Mouse (Mus musculus): Measurements from ENCODE around the gene Olfr97. TPM values are rescaled to one million over a fixed set of nuclear protein-coding genes. Genes with fewer than 3 reads are reported as not detected.
A peak's percentile ranks its signal among the peaks of the same experiment; 100 is the strongest.
"Not testable (repeated sequence)": the region's sequence is repeated elsewhere in the genome, so short reads cannot be mapped to it uniquely, and the experiment has no call there.

Gene Olfr97
- polyA plus RNA-seq (2016; fragmentation: Nextera tagmentation; extraction: Ambion mirVana) = not detected in 2 replicates

GRCm38 (mm10) chr17:37237230-37237629, at the start of gene Olfr97:
Olfr97 (minus strand) TSS chr17:37237330.
- not testable (repeated sequence) for H3K4me3 ChIP-seq (replicated peaks); ATAC-seq (ENCODE audit: low FRiP score); H3K4me1 ChIP-seq; H3K9me3 ChIP-seq; H3K27ac ChIP-seq; H3K4me2 ChIP-seq; H3K36me3 ChIP-seq (replicated peaks); H3K9ac ChIP-seq; H3K27me3 ChIP-seq
- 88% methylated on average over 2 of the region's 2 CpGs for WGBS

- H3K9me3 ChIP-seq = no peaks in the 10 kb centered on the region
- 81% methylated on average over 1 of the region's 1 CpGs for WGBS
- no peak within 1 kb of the TSS for H3K4me2 ChIP-seq
- H3K4me1 ChIP-seq = no peaks in the 10 kb centered on the region
- H3K27ac ChIP-seq = no peak within 1 kb of the TSS
- no peak for ATAC-seq (ENCODE audit: low FRiP score)
- no peak within 1 kb of the TSS for H3K9ac ChIP-seq
- no peaks in the 10 kb centered on the region for H3K27me3 ChIP-seq
- no peak within 1 kb of the TSS for H3K4me3 ChIP-seq (replicated peaks)
- H3K36me3 ChIP-seq (replicated peaks) = no peaks in the 10 kb centered on the region
Observed at GRCm38 (mm10) chr17:37283360-37283759, 46.2 kb upstream of the Olfr97 start, which contains the start of gene Olfr99. Olfr99 (minus strand) TSS chr17:37283460.

GRCm38 (mm10) chr17:37280331-37280730, 43.2 kb upstream of the Olfr97 start:
- no peak for ATAC-seq (ENCODE audit: low FRiP score)
- Histone ChIP-seq H3K36me3 (replicated peaks) (no peaks in the 10 kb centered on the region), H3K4me3 (replicated peaks) (no peak overlapping the region), H3K9me3 (no peaks in the 10 kb centered on the region), H3K4me1 (no peaks in the 10 kb centered on the region), H3K27ac (no peak overlapping the region), H3K9ac (no peak overlapping the region), H3K27me3 (no peaks in the 10 kb centered on the region), H3K4me2 (no peak overlapping the region)
- WGBS = 74% methylated on average over 1 of the region's 1 CpGs

GRCm38 (mm10) chr17:37276573-37276972, 39.4 kb upstream of the Olfr97 start:
- Histone ChIP-seq H3K4me3 (replicated peaks) (no peak overlapping the region), H3K9ac (no peak overlapping the region), H3K27me3 (no peaks in the 10 kb centered on the region), H3K36me3 (replicated peaks) (no peaks in the 10 kb centered on the region), H3K4me1 (no peaks in the 10 kb centered on the region), H3K4me2 (no peak overlapping the region), H3K9me3 (no peaks in the 10 kb centered on the region), H3K27ac (no peak overlapping the region)
- ATAC-seq (ENCODE audit: low FRiP score) = no peak

GRCm38 (mm10) chr17:37275626-37276248, 38.6 kb upstream of the Olfr97 start:
- H3K27ac ChIP-seq = no peak overlapping the region
- ATAC-seq (ENCODE audit: low FRiP score) = no peak
- 77% methylated on average over 2 of the region's 2 CpGs for WGBS
- H3K27me3 ChIP-seq = peaks cover 7% of the 10 kb centered on the region; the same call in 1 of the 2 replicates
- H3K4me3 ChIP-seq (replicated peaks) = no peak overlapping the region
- H3K9me3 ChIP-seq = no peaks in the 10 kb centered on the region
- H3K4me1 ChIP-seq = no peaks in the 10 kb centered on the region
- H3K9ac ChIP-seq = no peak overlapping the region
- H3K36me3 ChIP-seq (replicated peaks) = no peaks in the 10 kb centered on the region
- H3K4me2 ChIP-seq = no peak overlapping the region

GRCm38 (mm10) chr17:37270702-37271092, 33.6 kb upstream of the Olfr97 start:
- H3K9me3 ChIP-seq = no peaks in the 10 kb centered on the region
- H3K36me3 ChIP-seq (replicated peaks) = no peaks in the 10 kb centered on the region
- ATAC-seq (ENCODE audit: low FRiP score) = peak; percentile 22; the same call in 1 of the 2 replicates
- WGBS = 67% methylated on average over 8 of the region's 8 CpGs
- H3K27ac ChIP-seq = no peak overlapping the region
- peaks cover 8% of the 10 kb centered on the region; the same call in 1 of the 2 replicates for H3K27me3 ChIP-seq
- 0 out of 2 replicates have a peak overlapping the region, but pooled peaks have one; percentile 38 for H3K9ac ChIP-seq
- peak overlapping the region; percentile 81 for H3K4me2 ChIP-seq
- no peaks in the 10 kb centered on the region for H3K4me1 ChIP-seq
- H3K4me3 ChIP-seq (replicated peaks) = peak overlapping the region; percentile 46

GRCm38 (mm10) chr17:37270058-37270701, 33.0 kb upstream of the Olfr97 start, which contains the start of gene H2-M3:
H2-M3 (plus strand) TSS chr17:37270220.
- WGBS = 6% methylated on average over 26 of the region's 26 CpGs
- Histone ChIP-seq H3K4me1 (no peaks in the 10 kb centered on the region), H3K27me3 (peaks cover 8% of the 10 kb centered on the region; the same call in 1 of the 2 replicates), H3K4me2 (peak within 1 kb of the TSS; percentile 81), H3K9ac (peak within 1 kb of the TSS; percentile 38; the same call in 1 of the 2 replicates), H3K27ac (no peak within 1 kb of the TSS), H3K36me3 (replicated peaks) (no peaks in the 10 kb centered on the region), H3K9me3 (no peaks in the 10 kb centered on the region), H3K4me3 (replicated peaks) (peak within 1 kb of the TSS; percentile 46)
- ATAC-seq (ENCODE audit: low FRiP score) = peak; percentile 97

GRCm38 (mm10) chr17:37263626-37264025, 26.5 kb upstream of the Olfr97 start, which contains the start of gene Olfr98:
Olfr98 (minus strand) TSS chr17:37263749.
- no peaks in the 10 kb centered on the region for H3K4me1 ChIP-seq
- WGBS = 82% methylated on average over 1 of the region's 1 CpGs
- no peaks in the 10 kb centered on the region for H3K27me3 ChIP-seq
- H3K4me2 ChIP-seq = no peak within 1 kb of the TSS
- no peak within 1 kb of the TSS for H3K4me3 ChIP-seq (replicated peaks)
- no peaks in the 10 kb centered on the region for H3K36me3 ChIP-seq (replicated peaks)
- no peak for ATAC-seq (ENCODE audit: low FRiP score)
- H3K27ac ChIP-seq = no peak within 1 kb of the TSS
- no peak within 1 kb of the TSS for H3K9ac ChIP-seq
- H3K9me3 ChIP-seq = no peaks in the 10 kb centered on the region

GRCm38 (mm10) chr17:37250544-37250943, 13.4 kb upstream of the Olfr97 start:
- Histone ChIP-seq H3K4me2 (no peak overlapping the region), H3K36me3 (replicated peaks) (no peaks in the 10 kb centered on the region), H3K27ac (no peak overlapping the region), H3K27me3 (no peaks in the 10 kb centered on the region), H3K9ac (no peak overlapping the region), H3K9me3 (no peaks in the 10 kb centered on the region), H3K4me1 (no peaks in the 10 kb centered on the region), H3K4me3 (replicated peaks) (no peak overlapping the region)
- ATAC-seq (ENCODE audit: low FRiP score) = no peak
- WGBS = 0% methylated on average over 1 of the region's 1 CpGs

GRCm38 (mm10) chr17:37249460-37249859, 12.3 kb upstream of the Olfr97 start:
- no peaks in the 10 kb centered on the region for H3K4me1 ChIP-seq
- no peak overlapping the region for H3K4me3 ChIP-seq (replicated peaks)
- no peak overlapping the region for H3K27ac ChIP-seq
- no peak overlapping the region for H3K9ac ChIP-seq
- no peak for ATAC-seq (ENCODE audit: low FRiP score)
- H3K9me3 ChIP-seq = no peaks in the 10 kb centered on the region
- no peaks in the 10 kb centered on the region for H3K36me3 ChIP-seq (replicated peaks)
- no peak overlapping the region for H3K4me2 ChIP-seq
- H3K27me3 ChIP-seq = no peaks in the 10 kb centered on the region

GRCm38 (mm10) chr17:37246715-37247114, 9.6 kb upstream of the Olfr97 start:
- no peaks in the 10 kb centered on the region for H3K4me1 ChIP-seq
- no peak overlapping the region for H3K9ac ChIP-seq
- H3K9me3 ChIP-seq = no peaks in the 10 kb centered on the region
- H3K27me3 ChIP-seq = no peaks in the 10 kb centered on the region
- no peak overlapping the region for H3K4me3 ChIP-seq (replicated peaks)
- ATAC-seq (ENCODE audit: low FRiP score) = no peak
- no peak overlapping the region for H3K27ac ChIP-seq
- H3K4me2 ChIP-seq = no peak overlapping the region
- WGBS = 26% methylated on average over 5 of the region's 5 CpGs
- no peaks in the 10 kb centered on the region for H3K36me3 ChIP-seq (replicated peaks)

GRCm38 (mm10) chr17:37242198-37242597, 5.1 kb upstream of the Olfr97 start:
- no peak overlapping the region for H3K4me2 ChIP-seq
- H3K4me3 ChIP-seq (replicated peaks) = no peak overlapping the region
- no peaks in the 10 kb centered on the region for H3K4me1 ChIP-seq
- ATAC-seq (ENCODE audit: low FRiP score) = no peak
- 60% methylated on average over 3 of the region's 3 CpGs for WGBS
- no peaks in the 10 kb centered on the region for H3K9me3 ChIP-seq
- H3K9ac ChIP-seq = no peak overlapping the region
- H3K27me3 ChIP-seq = no peaks in the 10 kb centered on the region
- H3K36me3 ChIP-seq (replicated peaks) = no peaks in the 10 kb centered on the region
- H3K27ac ChIP-seq = no peak overlapping the region

- Histone ChIP-seq H3K36me3 (replicated peaks) (no peaks in the 10 kb centered on the region), H3K4me3 (replicated peaks) (no peak overlapping the region), H3K9ac (no peak overlapping the region), H3K4me1 (no peaks in the 10 kb centered on the region), H3K27ac (no peak overlapping the region), H3K9me3 (0 out of 2 replicates have a peak, but pooled peaks cover 3% of the 10 kb centered on the region), H3K27me3 (no peaks in the 10 kb centered on the region), H3K4me2 (no peak overlapping the region)
- ATAC-seq (ENCODE audit: low FRiP score) = no peak
- 43% methylated on average over 1 of the region's 1 CpGs for WGBS
Observed at GRCm38 (mm10) chr17:37221879-37222278, 15.3 kb downstream of the Olfr97 start.
